Mouse (Mus musculus): ENCODE measurements at regions not wholly inside any gene's neighbourhood (a gene's known extent, or its start where the extent isn't known, plus 50 kb on each side); places are given as distances from the start of the nearest gene placed in this dataset.

GRCm38 (mm10) chr3:143223999-143224729, 342.4 kb upstream of the Pkn2 start:
- no peak overlapping the region for H3K9ac ChIP-seq (ENCODE audit: low read depth, low read length)
- H3K36me3 ChIP-seq (ENCODE audit: control insufficient read depth, insufficient read depth), result no peaks in the 10 kb centered on the region
- H3K4me1 ChIP-seq (replicated peaks; ENCODE audit: control insufficient read depth, insufficient read depth, low read length), result no peaks in the 10 kb centered on the region
- H3K4me2 ChIP-seq (replicated peaks; ENCODE audit: low read depth), result no peak overlapping the region
- no peak for TF ChIP-seq CTCF (IDR thresholded peaks at IDR 0.05; ENCODE audit: low read depth)
- 67% methylated on average over 6 of the region's 6 CpGs for WGBS
- no peak for ATAC-seq
- H3K9me3 ChIP-seq (ENCODE audit: control insufficient read depth), result no peaks in the 10 kb centered on the region
- no peak overlapping the region for H3K4me3 ChIP-seq (ENCODE audit: low read depth, low read length)
- no peak overlapping the region for H3K27ac ChIP-seq (ENCODE audit: low read depth, low read length)
- no peaks in the 10 kb centered on the region for H3K27me3 ChIP-seq (replicated peaks; ENCODE audit: control insufficient read depth, insufficient read depth, low read length)

DNA sequence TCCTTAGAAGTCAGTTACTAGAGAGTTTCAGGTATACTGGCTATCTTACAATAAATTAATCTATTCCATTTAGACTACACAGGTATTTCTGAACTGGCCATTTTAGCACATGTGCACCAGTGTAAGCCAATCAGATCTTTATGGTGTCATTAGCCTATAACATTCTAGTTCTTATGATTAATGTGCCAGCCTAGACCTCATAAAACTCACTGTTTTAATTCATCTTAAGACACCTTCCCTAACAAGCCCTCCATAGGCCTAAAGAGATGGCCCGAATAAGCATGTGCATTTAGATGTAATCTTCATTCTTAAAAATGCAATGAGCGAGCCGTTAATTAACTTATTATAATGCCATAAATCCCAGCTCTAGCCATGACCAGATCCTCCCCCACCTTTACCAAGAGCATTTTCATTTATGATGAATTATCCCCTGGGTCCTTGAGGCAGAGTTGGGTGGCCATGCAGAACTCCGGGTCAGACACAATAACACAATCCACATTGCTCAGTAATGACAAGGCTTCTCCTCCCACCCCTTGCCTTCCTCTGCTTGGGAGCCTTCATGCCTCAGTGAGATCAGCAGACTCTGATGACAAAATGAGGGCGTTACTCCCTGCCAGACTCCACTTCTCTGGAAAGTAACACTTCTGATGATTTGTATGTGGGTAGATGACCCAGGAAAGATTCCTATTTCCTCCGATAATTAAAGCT, 311.6 kb upstream of the Pkn2 start:
- H3K4me3 ChIP-seq (ENCODE audit: low read depth, low read length), result no peak overlapping the region
- no peaks in the 10 kb centered on the region for H3K9me3 ChIP-seq (ENCODE audit: control insufficient read depth)
- no peaks in the 10 kb centered on the region for H3K27me3 ChIP-seq (replicated peaks; ENCODE audit: control insufficient read depth, insufficient read depth, low read length)
- no peak overlapping the region for H3K4me2 ChIP-seq (replicated peaks; ENCODE audit: low read depth)
- no peaks in the 10 kb centered on the region for H3K4me1 ChIP-seq (replicated peaks; ENCODE audit: control insufficient read depth, insufficient read depth, low read length)
- H3K36me3 ChIP-seq (ENCODE audit: control insufficient read depth, insufficient read depth), result no peaks in the 10 kb centered on the region
- no peak for TF ChIP-seq CTCF (IDR thresholded peaks at IDR 0.05; ENCODE audit: low read depth)
- H3K27ac ChIP-seq (ENCODE audit: low read depth, low read length), result no peak overlapping the region
- 84% methylated on average over 6 of the region's 6 CpGs for WGBS
- no peak for ATAC-seq
- no peak overlapping the region for H3K9ac ChIP-seq (ENCODE audit: low read depth, low read length)

DNA sequence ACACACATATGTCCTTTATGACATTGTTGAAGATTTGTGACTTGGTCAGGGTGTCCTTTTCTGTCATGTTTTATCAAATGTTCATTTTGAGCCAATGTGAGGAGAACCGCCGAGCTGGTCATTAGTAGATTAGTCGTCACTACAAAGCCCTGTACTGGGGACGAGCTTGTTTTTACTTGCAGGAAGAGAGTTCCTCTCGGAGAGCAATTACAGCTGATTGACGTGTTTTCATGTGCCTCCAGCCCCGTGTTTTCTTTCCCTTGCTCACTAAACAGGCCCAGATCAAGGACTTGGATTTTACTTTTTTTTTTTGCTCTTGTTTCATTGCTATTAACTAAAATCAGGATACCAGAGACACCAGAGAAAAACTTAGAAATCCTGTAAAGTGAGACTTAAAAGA, 307.1 kb upstream of the Pkn2 start:
- no peaks in the 10 kb centered on the region for H3K4me1 ChIP-seq (replicated peaks; ENCODE audit: control insufficient read depth, insufficient read depth, low read length)
- H3K36me3 ChIP-seq (ENCODE audit: control insufficient read depth, insufficient read depth), result no peaks in the 10 kb centered on the region
- H3K4me2 ChIP-seq (replicated peaks; ENCODE audit: low read depth), result no peak overlapping the region
- H3K9me3 ChIP-seq (ENCODE audit: control insufficient read depth), result no peaks in the 10 kb centered on the region
- H3K4me3 ChIP-seq (ENCODE audit: low read depth, low read length), result no peak overlapping the region
- 51% methylated on average over 7 of the region's 7 CpGs for WGBS
- H3K27ac ChIP-seq (ENCODE audit: low read depth, low read length), result no peak overlapping the region
- TF ChIP-seq CTCF (IDR thresholded peaks at IDR 0.05; ENCODE audit: low read depth), result no peak
- no peak overlapping the region for H3K9ac ChIP-seq (ENCODE audit: low read depth, low read length)
- no peaks in the 10 kb centered on the region for H3K27me3 ChIP-seq (replicated peaks; ENCODE audit: control insufficient read depth, insufficient read depth, low read length)
- no peak for ATAC-seq

DNA sequence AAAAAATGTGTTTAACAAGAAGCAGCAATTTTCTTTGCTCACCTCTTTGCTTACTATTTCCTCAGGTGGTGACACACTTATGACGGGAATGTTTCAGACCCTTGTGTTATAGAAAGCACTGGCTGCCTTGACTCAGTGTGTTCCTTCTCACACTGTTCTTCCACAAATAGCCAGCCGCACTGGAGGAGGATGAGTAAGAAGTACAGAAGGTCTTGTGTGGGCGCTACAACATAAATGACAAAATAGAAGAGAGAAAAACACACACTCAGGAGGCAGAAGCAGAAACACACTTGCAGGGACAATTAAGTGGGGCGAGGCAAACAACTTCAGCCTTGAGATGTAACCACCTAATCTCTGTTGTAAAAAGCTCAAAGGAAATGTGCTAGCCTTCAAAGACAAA, 292.2 kb upstream of the Pkn2 start:
- no peaks in the 10 kb centered on the region for H3K36me3 ChIP-seq (ENCODE audit: control insufficient read depth, insufficient read depth)
- H3K4me2 ChIP-seq (replicated peaks; ENCODE audit: low read depth), result no peak overlapping the region
- H3K4me1 ChIP-seq (replicated peaks; ENCODE audit: control insufficient read depth, insufficient read depth, low read length), result no peaks in the 10 kb centered on the region
- 52% methylated on average over 4 of the region's 4 CpGs for WGBS
- no peak for ATAC-seq
- no peak overlapping the region for H3K4me3 ChIP-seq (ENCODE audit: low read depth, low read length)
- H3K27me3 ChIP-seq (replicated peaks; ENCODE audit: control insufficient read depth, insufficient read depth, low read length), result no peaks in the 10 kb centered on the region
- no peak overlapping the region for H3K9ac ChIP-seq (ENCODE audit: low read depth, low read length)
- H3K9me3 ChIP-seq (ENCODE audit: control insufficient read depth), result no peaks in the 10 kb centered on the region
- H3K27ac ChIP-seq (ENCODE audit: low read depth, low read length), result no peak overlapping the region
- no peak for TF ChIP-seq CTCF (IDR thresholded peaks at IDR 0.05; ENCODE audit: low read depth)

DNA sequence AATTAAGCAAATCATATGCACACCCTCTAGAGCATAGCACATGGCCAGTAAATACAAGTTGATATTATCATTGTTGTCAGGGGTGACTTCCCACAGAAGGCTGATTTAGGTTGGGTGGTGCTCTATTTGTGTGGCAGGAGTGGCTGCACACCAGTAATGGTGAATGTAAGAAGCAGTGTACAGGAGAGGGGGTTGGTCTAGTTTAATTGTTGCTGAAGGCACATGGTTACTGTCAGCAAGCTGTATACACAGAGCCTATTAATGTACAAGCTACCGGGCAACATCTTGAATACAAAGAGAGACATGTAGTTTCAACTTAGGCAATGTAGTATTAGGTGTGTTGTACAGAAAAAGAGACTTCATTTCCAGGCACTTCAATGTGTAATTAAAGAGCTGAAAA, 280.6 kb upstream of the Pkn2 start:
- Histone ChIP-seq H3K4me2 (replicated peaks; ENCODE audit: low read depth) (no peak overlapping the region), H3K9me3 (ENCODE audit: control insufficient read depth) (no peaks in the 10 kb centered on the region), H3K4me3 (ENCODE audit: low read depth, low read length) (no peak overlapping the region), H3K36me3 (ENCODE audit: control insufficient read depth, insufficient read depth) (no peaks in the 10 kb centered on the region), H3K27me3 (replicated peaks; ENCODE audit: control insufficient read depth, insufficient read depth, low read length) (no peaks in the 10 kb centered on the region), H3K4me1 (replicated peaks; ENCODE audit: control insufficient read depth, insufficient read depth, low read length) (no peaks in the 10 kb centered on the region), H3K9ac (ENCODE audit: low read depth, low read length) (no peak overlapping the region), H3K27ac (ENCODE audit: low read depth, low read length) (no peak overlapping the region)
- no peak for TF ChIP-seq CTCF (IDR thresholded peaks at IDR 0.05; ENCODE audit: low read depth)
- WGBS, result 54% methylated on average over 1 of the region's 1 CpGs
- no peak for ATAC-seq

- H3K4me3 ChIP-seq (ENCODE audit: low read depth, low read length), result no peak overlapping the region
Observed at GRCm38 (mm10) chr3:143161993-143162392, 280.2 kb upstream of the Pkn2 start.

More at GRCm38 (mm10) chr3:143161993-143162392, 280.2 kb upstream of the Pkn2 start:
- ATAC-seq, result no peak
- H3K4me1 ChIP-seq (replicated peaks; ENCODE audit: control insufficient read depth, insufficient read depth, low read length), result no peaks in the 10 kb centered on the region
- H3K27ac ChIP-seq (ENCODE audit: low read depth, low read length), result no peak overlapping the region
- no peaks in the 10 kb centered on the region for H3K36me3 ChIP-seq (ENCODE audit: control insufficient read depth, insufficient read depth)
- H3K4me2 ChIP-seq (replicated peaks; ENCODE audit: low read depth), result no peak overlapping the region
- no peak overlapping the region for H3K9ac ChIP-seq (ENCODE audit: low read depth, low read length)
- H3K27me3 ChIP-seq (replicated peaks; ENCODE audit: control insufficient read depth, insufficient read depth, low read length), result no peaks in the 10 kb centered on the region
- H3K9me3 ChIP-seq (ENCODE audit: control insufficient read depth), result no peaks in the 10 kb centered on the region
- TF ChIP-seq CTCF (IDR thresholded peaks at IDR 0.05; ENCODE audit: low read depth), result no peak
- WGBS, result 72% methylated on average over 6 of the region's 6 CpGs
